Mouse (Mus musculus): ENCODE measurements around the gene Nfam1. TPM values are rescaled to one million over a fixed set of nuclear protein-coding genes. Genes with fewer than 3 reads are reported as not detected.

Nfam1 gene
- polyA plus RNA-seq, 1 experiment from 2014 or later, result 2.4 TPM

DNA sequence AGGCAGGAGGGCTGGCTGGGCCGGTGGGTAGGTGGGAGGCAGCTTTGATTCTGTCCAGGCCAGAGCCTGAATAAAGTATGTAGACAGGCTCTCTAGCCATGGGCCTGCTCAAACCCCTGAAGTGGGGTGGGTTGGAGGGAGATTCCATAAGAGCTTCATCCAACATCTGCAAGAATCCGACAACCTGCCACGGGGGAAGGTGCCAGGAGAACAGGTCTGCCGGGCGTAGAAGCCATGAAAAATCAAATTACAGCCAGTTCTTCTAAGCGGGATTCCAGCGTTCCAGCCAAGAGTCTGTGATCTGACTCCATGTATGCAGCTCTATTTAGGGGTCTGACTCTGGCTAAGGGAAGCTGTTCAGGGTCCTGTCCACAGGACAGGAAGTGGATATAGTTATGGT is 48.5 kb downstream of the Nfam1 start:
- H3K4me3 ChIP-seq (ENCODE audit: low read depth, low read length), result no peak overlapping the region
- WGBS, result 55% methylated on average over 7 of the region's 7 CpGs
- DNase-seq (ENCODE audit: low spot score), result no peak
- H3K4me2 ChIP-seq (ENCODE audit: low read depth, low read length), result no peak overlapping the region
- H3K27ac ChIP-seq (replicated peaks; ENCODE audit: low read depth, low read length), result peak overlapping the region; percentile 85; the same call in 1 of the 2 replicates
- peaks cover 21% of the 10 kb centered on the region for H3K4me1 ChIP-seq (ENCODE audit: control insufficient read depth, insufficient read depth, low read length)
- H3K36me3 ChIP-seq (replicated peaks; ENCODE audit: control insufficient read depth, insufficient read depth, low read depth, low read length), result no peaks in the 10 kb centered on the region
- no peak overlapping the region for H3K9ac ChIP-seq (replicated peaks; ENCODE audit: low read length)
- ATAC-seq (replicated peaks; ENCODE audit: insufficient number of reproducible peaks, low FRiP score, low TSS enrichment, low read depth), result no peak
- no peaks in the 10 kb centered on the region; the same call in 1 of the 2 replicates for H3K27me3 ChIP-seq (ENCODE audit: control insufficient read depth, insufficient read depth, low read length)
- no peaks in the 10 kb centered on the region for H3K9me3 ChIP-seq (replicated peaks; ENCODE audit: control insufficient read depth, low read length)

GRCm38 (mm10) chr15:82984097-82984496 is 49.0 kb downstream of the Nfam1 start:
- Histone ChIP-seq H3K4me3 (ENCODE audit: low read depth, low read length) (no peak overlapping the region), H3K4me1 (ENCODE audit: control insufficient read depth, insufficient read depth, low read length) (peaks cover 18% of the 10 kb centered on the region), H3K4me2 (ENCODE audit: low read depth, low read length) (no peak overlapping the region; the same call in 1 of the 2 replicates), H3K9ac (replicated peaks; ENCODE audit: low read length) (no peak overlapping the region), H3K27ac (replicated peaks; ENCODE audit: low read depth, low read length) (peak overlapping the region; percentile 85), H3K36me3 (replicated peaks; ENCODE audit: control insufficient read depth, insufficient read depth, low read depth, low read length) (no peaks in the 10 kb centered on the region), H3K27me3 (ENCODE audit: control insufficient read depth, insufficient read depth, low read length) (no peaks in the 10 kb centered on the region; the same call in 1 of the 2 replicates), H3K9me3 (replicated peaks; ENCODE audit: control insufficient read depth, low read length) (no peaks in the 10 kb centered on the region)
- DNase-seq (ENCODE audit: low spot score) (no peak), ATAC-seq (replicated peaks; ENCODE audit: insufficient number of reproducible peaks, low FRiP score, low TSS enrichment, low read depth) (no peak)
- 13% methylated on average over 4 of the region's 4 CpGs for WGBS

DNA sequence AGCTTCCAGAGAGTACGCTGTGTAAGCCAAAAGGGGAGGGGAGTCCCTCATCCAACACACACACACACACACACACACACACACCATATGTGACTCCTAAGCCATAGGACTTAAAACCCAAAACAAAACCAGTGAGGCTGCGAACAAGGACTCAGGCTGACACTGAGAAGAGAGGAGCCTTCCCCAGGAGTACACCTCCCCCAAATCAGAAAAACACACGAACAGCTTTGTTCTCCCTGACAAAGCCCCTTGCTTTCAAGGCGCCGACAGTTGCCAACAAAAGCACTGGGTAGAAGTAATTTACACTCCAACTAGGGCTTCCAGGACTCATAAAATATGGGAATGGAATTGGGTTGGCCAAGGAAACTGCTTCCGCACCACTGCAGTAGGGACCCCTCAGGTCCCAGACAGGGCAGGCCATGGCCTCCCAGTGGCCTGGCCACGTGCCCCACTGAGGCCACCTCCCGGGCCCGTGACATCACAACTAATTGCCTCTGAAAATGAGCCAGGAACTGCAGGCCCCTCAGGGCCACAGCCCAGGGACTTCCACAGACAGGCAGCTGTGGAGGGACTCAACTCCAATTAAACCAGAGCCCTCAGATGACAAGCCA is 49.6 kb downstream of the Nfam1 start:
- Histone ChIP-seq H3K4me2 (ENCODE audit: low read depth, low read length) (peak overlapping the region; percentile 23), H3K9me3 (replicated peaks; ENCODE audit: control insufficient read depth, low read length) (no peaks in the 10 kb centered on the region), H3K36me3 (replicated peaks; ENCODE audit: control insufficient read depth, insufficient read depth, low read depth, low read length) (no peaks in the 10 kb centered on the region), H3K4me1 (ENCODE audit: control insufficient read depth, insufficient read depth, low read length) (peaks cover 18% of the 10 kb centered on the region), H3K27ac (replicated peaks; ENCODE audit: low read depth, low read length) (peak overlapping the region; percentile 85), H3K9ac (replicated peaks; ENCODE audit: low read length) (peak overlapping the region; percentile 18; the same call in 1 of the 2 replicates), H3K27me3 (ENCODE audit: control insufficient read depth, insufficient read depth, low read length) (no peaks in the 10 kb centered on the region; the same call in 1 of the 2 replicates), H3K4me3 (ENCODE audit: low read depth, low read length) (no peak overlapping the region)
- DNase-seq (ENCODE audit: low spot score) (peak; percentile 63), ATAC-seq (replicated peaks; ENCODE audit: insufficient number of reproducible peaks, low FRiP score, low TSS enrichment, low read depth) (peak; percentile 44)
- WGBS, result 4% methylated on average over 9 of the region's 9 CpGs

GRCm38 (mm10) chr15:82982724-82983415 is 50.2 kb downstream of the Nfam1 start:
- H3K9ac ChIP-seq (replicated peaks; ENCODE audit: low read length), result peak overlapping the region; percentile 28; the same call in 1 of the 2 replicates

DNA sequence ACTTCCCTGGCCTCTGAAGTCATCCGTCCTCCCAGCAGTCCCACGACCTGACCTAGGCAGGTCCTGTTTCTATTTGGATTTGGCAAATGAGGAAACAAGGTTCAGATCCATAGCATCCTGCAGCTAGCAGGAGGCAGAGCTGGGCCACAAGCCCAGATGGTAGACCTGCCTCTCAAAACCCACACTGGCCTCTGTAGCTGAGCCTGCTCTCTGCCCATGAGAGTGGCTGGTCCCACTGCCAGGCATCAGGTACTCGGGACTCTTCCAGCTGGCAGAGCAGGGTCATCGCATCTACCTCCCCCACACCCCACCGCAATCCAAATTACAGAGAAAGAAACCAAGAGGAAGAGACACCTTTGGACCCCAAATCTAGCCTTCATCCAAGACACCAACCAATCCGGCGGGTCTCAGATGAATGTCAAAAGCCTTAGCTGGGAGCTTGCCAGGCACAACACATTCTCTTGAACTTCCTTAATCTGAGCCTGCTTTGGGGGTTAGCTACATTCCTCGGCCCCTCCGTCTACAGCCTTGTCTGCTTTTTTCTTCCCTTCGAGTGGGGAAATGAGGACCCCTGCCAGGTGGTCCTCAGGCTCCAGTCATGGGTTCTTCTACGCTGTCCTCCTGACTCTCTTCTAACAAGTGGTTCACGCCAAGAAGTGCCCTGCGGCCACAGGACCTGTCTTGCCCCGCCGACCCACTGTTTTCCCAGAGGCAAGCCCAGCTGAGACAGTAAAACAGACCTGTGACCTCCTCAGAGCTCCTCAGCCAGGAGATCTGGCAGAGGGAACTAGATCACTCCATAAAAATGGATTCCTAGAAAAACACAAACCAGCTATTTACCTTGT is 51.2 kb downstream of the Nfam1 start:
- 22% methylated on average over 15 of the region's 15 CpGs for WGBS
- Histone ChIP-seq H3K27ac (replicated peaks; ENCODE audit: low read depth, low read length) (0 out of 2 replicates have a peak overlapping the region, but pooled peaks have one; percentile 85), H3K9me3 (replicated peaks; ENCODE audit: control insufficient read depth, low read length) (no peaks in the 10 kb centered on the region), H3K4me2 (ENCODE audit: low read depth, low read length) (peak overlapping the region; percentile 11; the same call in 1 of the 2 replicates), H3K36me3 (replicated peaks; ENCODE audit: control insufficient read depth, insufficient read depth, low read depth, low read length) (no peaks in the 10 kb centered on the region), H3K9ac (replicated peaks; ENCODE audit: low read length) (peak overlapping the region; percentile 15; the same call in 1 of the 2 replicates), H3K4me3 (ENCODE audit: low read depth, low read length) (no peak overlapping the region), H3K27me3 (ENCODE audit: control insufficient read depth, insufficient read depth, low read length) (no peaks in the 10 kb centered on the region), H3K4me1 (ENCODE audit: control insufficient read depth, insufficient read depth, low read length) (peaks cover 18% of the 10 kb centered on the region)
- DNase-seq (ENCODE audit: low spot score), result no peak
- ATAC-seq (replicated peaks; ENCODE audit: insufficient number of reproducible peaks, low FRiP score, low TSS enrichment, low read depth), result no peak

More at GRCm38 (mm10) chr15:82982724-82983415, 50.2 kb downstream of the Nfam1 start:
- 4% methylated on average over 17 of the region's 18 CpGs for WGBS
- H3K27ac ChIP-seq (replicated peaks; ENCODE audit: low read depth, low read length), result peak overlapping the region; percentile 85
- peaks cover 18% of the 10 kb centered on the region for H3K4me1 ChIP-seq (ENCODE audit: control insufficient read depth, insufficient read depth, low read length)
- H3K27me3 ChIP-seq (ENCODE audit: control insufficient read depth, insufficient read depth, low read length), result no peaks in the 10 kb centered on the region; the same call in 1 of the 2 replicates
- ATAC-seq (replicated peaks; ENCODE audit: insufficient number of reproducible peaks, low FRiP score, low TSS enrichment, low read depth), result peak; percentile 3; the same call in 1 of the 2 replicates
- H3K4me3 ChIP-seq (ENCODE audit: low read depth, low read length), result no peak overlapping the region
- H3K4me2 ChIP-seq (ENCODE audit: low read depth, low read length), result peak overlapping the region; percentile 23
- no peaks in the 10 kb centered on the region for H3K9me3 ChIP-seq (replicated peaks; ENCODE audit: control insufficient read depth, low read length)
- H3K36me3 ChIP-seq (replicated peaks; ENCODE audit: control insufficient read depth, insufficient read depth, low read depth, low read length), result no peaks in the 10 kb centered on the region
- DNase-seq (ENCODE audit: low spot score), result peak; percentile 81

- Histone ChIP-seq H3K4me1 (ENCODE audit: control insufficient read depth, insufficient read depth, low read length) (peaks cover 16% of the 10 kb centered on the region), H3K4me3 (ENCODE audit: low read depth, low read length) (no peak overlapping the region), H3K4me2 (ENCODE audit: low read depth, low read length) (no peak overlapping the region), H3K36me3 (replicated peaks; ENCODE audit: control insufficient read depth, insufficient read depth, low read depth, low read length) (no peaks in the 10 kb centered on the region), H3K27ac (replicated peaks; ENCODE audit: low read depth, low read length) (no peak overlapping the region), H3K27me3 (ENCODE audit: control insufficient read depth, insufficient read depth, low read length) (no peaks in the 10 kb centered on the region), H3K9ac (replicated peaks; ENCODE audit: low read length) (no peak overlapping the region), H3K9me3 (replicated peaks; ENCODE audit: control insufficient read depth, low read length) (no peaks in the 10 kb centered on the region)
- 84% methylated on average over 1 of the region's 1 CpGs for WGBS
- DNase-seq (ENCODE audit: low spot score) (no peak), ATAC-seq (replicated peaks; ENCODE audit: insufficient number of reproducible peaks, low FRiP score, low TSS enrichment, low read depth) (no peak)
Measured at GRCm38 (mm10) chr15:82979531-82979930, 53.6 kb downstream of the Nfam1 start.

GRCm38 (mm10) chr15:82974471-82974870 is 58.6 kb downstream of the Nfam1 start:
- Histone ChIP-seq H3K36me3 (replicated peaks; ENCODE audit: control insufficient read depth, insufficient read depth, low read depth, low read length) (no peaks in the 10 kb centered on the region), H3K4me1 (ENCODE audit: control insufficient read depth, insufficient read depth, low read length) (no peaks in the 10 kb centered on the region), H3K27me3 (ENCODE audit: control insufficient read depth, insufficient read depth, low read length) (no peaks in the 10 kb centered on the region), H3K9me3 (replicated peaks; ENCODE audit: control insufficient read depth, low read length) (no peaks in the 10 kb centered on the region), H3K4me3 (ENCODE audit: low read depth, low read length) (no peak overlapping the region), H3K4me2 (ENCODE audit: low read depth, low read length) (no peak overlapping the region), H3K27ac (replicated peaks; ENCODE audit: low read depth, low read length) (no peak overlapping the region), H3K9ac (replicated peaks; ENCODE audit: low read length) (no peak overlapping the region)
- no peak for ATAC-seq (replicated peaks; ENCODE audit: insufficient number of reproducible peaks, low FRiP score, low TSS enrichment, low read depth)
- whole genome bisulfite sequencing, result 57% methylated on average over 1 of the region's 1 CpGs
- no peak for DNase-seq (ENCODE audit: low spot score)

Data from embryonic facial prominence, embryonic 11.5 days (tissue).